Mouse (Mus musculus) large intestine, adult 2 months (tissue): ENCODE results near the gene Hcrtr1. TPM values are rescaled to one million over a fixed set of nuclear protein-coding genes. Genes with fewer than 3 reads are reported as not detected.

Experiments used
- DNase-seq: peaks from one replicate; pipeline ENCODE4 v3.0.0-alpha.2; 2012; ENCODE audit warnings: low read depth, low spot score
- WGBS: fragments of 180-500 bp; shearing (Covaris S2); methylation state at CpG from one replicate; pipeline ENCODE4 v1.1.7; 2018; 5-methylcytosine and 5-hydroxymethylcytosine counted together
- polyA plus RNA-seq: library from polyadenylated mRNA; depleted of rRNA; stranded (reverse); fragments of >200 nt; gene quantifications from 2 replicates; pipeline ENCODE4 v1.2.3, GENCODE M21; 2012; rRNA removed

Hcrtr1 gene
- polyA plus RNA-seq: 1.8 and 3.2 TPM in 2 replicates

DNA sequence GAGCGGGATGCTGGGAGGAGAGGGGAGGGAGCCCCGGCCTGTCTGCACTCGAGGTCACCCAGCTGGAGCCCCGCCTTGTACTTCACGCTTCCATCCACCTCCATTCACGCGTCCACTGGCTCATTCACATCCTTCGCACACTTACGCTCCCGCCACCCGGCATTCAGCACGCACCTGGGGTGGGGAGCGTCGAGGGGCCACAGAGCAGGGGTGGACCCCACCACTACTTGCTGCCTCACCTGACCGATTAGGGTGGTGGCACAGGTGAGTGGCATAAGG lies at the start of gene Hcrtr1:
TSS of gene Hcrtr1 (minus strand) at position 146 of the 279 bp plus-strand sequence.
- WGBS: 3% methylated on average over 15 of the region's 15 CpGs

DNA sequence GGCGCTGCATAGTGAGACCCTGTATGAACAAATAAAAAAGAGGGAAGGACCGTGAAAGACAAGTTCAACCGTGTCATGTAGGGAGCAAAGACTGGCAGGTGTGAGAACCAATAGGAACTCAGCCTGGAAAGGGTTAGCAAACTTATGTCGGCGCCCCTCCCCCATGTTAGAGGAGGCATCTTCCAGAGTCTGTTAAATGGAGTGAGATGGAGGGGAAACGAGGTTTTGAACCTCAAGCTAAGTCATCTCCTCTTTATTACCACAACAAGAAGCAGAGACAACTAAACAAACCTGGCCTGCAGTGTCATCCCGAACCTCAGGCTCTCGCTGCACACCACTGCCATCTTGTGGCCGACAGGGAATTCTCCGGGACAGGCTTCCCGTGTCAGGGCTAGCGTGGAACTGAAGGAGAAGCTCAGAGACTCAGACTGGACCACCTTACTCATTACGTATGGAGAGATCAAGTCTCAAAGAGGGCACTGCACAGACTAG lies 49.7 kb upstream of the Hcrtr1 start:
- DNase-seq: no peak
- WGBS: 2% methylated on average over 13 of the region's 13 CpGs

More for the DNA sequence above, at the start of gene Hcrtr1:
- no peak for DNase-seq

DNA sequence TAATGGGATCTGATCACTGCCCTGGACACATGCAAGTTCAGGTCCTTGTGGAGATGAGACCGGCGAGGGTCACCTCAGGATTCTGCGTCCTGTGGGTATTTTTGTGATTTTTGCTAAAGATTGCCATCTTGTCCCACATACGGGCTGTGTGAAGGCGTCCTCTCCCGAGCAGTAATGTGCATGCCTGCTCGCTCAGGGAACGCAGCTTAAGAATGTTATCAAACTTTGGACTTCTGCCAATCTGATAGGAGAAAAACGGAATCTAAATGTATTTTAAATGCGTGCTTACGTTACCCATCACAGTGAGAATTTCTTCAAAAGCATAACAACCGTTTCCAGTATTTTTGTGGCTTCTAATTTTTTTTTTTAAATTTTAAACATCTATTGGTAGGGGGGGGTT lies 47.7 kb upstream of the Hcrtr1 start:
- 36% methylated on average over 12 of the region's 12 CpGs for WGBS
- DNase-seq: no peak

DNA sequence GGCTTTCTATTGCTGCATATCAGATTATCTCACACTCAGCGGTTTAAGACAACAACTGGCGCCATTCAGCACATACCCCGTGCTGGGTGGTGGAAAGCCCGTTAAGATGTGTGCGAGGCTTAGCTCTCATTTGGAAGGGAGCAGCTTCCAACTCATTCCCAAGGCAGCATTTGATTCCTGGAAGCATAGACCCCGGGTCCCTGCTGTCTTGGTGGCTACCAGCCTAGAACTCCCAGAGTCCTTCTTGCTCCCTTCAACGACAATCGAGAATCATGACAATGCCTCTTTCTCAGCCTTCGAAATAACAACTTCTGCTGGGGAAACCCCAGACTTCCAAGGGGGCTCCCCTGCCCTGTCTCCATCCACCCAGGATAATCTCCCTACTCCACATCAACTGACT lies 47.3 kb upstream of the Hcrtr1 start:
- DNase-seq: no peak
- 78% methylated on average over 9 of the region's 9 CpGs for WGBS

DNA sequence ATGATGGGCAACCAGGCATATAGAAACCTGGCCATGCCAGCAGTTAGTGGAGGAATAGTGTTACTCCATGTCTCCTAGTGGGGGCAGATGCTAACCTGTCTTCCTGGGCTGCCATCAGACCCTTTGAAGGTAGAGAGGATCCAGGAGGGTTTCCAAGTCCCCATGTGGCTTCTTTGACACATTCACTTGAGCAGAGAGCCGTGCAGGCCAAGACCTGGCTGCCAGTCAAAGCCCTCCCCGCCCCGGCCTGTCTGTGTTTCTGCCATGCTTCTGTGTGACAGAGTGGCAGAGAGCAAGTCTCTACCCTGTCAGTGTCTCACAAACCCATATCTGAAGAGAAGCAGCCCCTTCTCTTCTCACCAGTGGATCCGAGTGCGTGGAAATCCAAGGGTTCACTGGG lies 44.7 kb upstream of the Hcrtr1 start:
- DNase-seq: no peak
- whole genome bisulfite sequencing: 92% methylated on average over 5 of the region's 5 CpGs

DNA sequence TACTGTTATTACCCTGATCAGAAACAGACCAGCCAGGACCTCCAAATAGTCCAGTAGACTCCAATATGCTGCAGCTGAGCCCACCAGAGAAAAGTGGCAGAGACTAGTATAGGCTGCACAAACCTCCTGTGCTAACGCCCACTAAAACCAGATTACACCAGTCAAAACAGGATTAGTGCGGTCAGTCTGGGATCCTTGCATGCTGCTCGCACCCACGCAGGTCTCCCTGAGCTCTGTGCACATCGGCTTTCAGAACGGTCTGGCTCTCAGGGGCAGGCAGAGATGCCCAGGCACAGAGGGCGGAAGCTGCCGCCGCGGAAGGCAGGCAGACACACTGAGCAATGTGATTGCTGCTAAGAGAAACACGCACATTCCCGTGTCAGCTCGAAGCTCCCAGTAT lies 43.9 kb upstream of the Hcrtr1 start:
- 85% methylated on average over 13 of the region's 13 CpGs for WGBS
- DNase-seq: no peak

DNA sequence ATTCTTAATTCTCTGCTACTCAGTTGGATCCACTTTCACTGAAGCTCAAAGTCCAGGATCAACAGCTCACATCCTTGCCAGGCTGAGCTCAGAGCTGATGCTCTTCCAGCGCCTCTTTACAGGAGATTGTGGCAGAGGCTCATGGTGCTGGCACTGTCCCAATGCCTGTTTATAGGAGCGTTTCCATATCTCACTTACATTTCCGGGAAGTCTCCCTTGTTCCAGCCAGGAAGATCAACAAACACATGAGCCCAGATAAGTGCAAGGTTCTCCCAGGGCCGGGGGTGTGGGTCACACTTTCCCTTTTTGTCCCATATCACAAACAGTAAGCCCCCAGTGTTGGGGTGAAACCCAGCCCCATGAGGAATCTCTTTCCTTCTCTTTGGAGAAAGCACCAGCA lies 42.7 kb upstream of the Hcrtr1 start:
- DNase-seq: no peak
- 16% methylated on average over 4 of the region's 4 CpGs for WGBS

DNA sequence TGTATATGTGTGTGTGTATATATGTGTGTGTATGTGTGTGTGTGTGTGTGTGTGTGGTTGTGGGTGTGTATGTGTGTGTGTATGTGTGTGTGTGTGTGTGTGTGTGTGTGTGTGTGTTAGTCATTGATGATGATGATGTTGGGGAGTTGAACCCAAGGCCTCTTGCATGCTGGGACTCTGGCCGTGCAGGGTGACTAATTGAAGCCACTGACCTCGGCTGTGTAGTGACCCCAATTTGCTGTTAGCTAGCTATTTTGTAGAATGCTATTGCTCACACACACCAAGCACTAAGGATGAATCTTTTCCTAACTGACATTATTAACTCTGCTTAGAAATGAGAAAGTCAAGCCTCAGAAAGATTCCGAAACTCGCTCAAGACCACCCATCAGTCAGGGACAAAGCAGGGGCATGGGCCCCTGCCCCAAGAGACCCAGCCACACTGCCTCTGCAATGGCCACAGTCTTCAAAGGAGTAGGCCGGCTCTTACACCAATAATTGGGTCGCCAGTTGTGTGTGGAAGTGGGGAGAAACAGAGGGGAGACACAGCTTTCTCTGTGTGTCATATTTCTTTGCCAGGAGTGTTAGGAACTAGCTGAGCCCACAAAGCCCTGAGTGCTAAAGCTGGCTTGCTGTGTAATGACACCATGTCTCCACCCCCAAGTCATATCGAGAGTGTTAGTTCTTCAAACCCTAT lies 41.9 kb upstream of the Hcrtr1 start:
- no peak for DNase-seq
- WGBS: 84% methylated on average over 7 of the region's 7 CpGs

DNA sequence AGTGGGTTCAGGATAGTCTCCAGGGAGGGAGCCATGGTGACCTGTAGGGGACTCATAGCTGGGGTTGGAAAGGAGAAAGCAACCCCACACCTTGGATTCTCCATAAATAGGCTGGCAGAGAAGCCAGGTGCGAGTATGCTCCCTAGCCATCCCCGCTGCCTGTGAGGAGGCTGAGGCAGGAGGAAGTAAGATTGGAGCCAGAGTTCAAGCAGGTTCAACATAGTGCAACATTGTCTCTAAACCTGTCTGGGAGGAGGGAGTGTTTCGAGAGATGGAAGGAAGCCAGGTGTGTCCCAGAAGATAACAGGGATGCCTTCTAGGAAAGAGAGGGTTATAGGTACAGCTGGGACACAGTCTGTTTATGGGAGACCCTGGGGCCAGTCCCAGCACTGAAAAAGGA lies 40.7 kb upstream of the Hcrtr1 start:
- WGBS: 41% methylated on average over 3 of the region's 3 CpGs
- no peak for DNase-seq

DNA sequence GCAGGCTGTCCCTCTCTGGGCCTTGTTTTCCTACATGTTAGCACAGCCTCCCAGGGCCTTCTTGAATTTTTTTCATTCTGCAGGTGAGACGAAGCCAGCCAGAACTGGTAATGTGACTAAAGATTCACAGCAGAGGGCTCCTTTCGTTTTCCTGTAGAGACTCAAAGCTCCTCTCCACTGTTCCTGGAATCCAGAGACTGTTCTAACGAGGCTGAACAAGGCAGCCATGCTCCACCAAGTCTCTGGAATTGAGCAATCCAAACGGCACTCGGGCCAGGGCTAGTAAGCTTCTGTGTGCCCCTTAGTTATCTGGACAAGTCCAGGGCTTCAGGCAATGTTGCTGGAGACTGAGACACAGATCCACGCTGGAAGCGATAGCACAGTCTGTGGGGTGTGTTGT lies 38.4 kb upstream of the Hcrtr1 start:
- 50% methylated on average over 7 of the region's 7 CpGs for WGBS
- DNase-seq: no peak

DNA sequence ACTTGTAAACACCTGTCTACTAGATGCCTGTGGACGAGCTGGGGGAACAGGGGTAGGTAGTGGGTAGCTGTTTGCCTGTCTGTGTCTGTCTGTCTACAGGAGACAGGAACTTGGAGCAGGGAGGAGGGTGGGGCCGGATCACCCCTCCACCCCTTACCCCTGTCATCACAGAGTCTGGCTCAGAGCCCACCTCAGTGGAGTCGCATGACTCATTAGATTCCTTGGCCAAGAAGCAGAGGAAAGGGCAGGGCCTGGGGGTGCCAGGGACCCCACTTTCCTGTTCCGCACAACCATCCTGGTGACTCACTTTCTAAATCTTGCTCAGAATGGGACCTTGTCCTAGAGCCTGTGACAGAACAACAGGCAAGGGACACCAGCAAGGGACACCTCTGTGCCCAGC lies 37.9 kb upstream of the Hcrtr1 start:
- 24% methylated on average over 4 of the region's 4 CpGs for WGBS

DNA sequence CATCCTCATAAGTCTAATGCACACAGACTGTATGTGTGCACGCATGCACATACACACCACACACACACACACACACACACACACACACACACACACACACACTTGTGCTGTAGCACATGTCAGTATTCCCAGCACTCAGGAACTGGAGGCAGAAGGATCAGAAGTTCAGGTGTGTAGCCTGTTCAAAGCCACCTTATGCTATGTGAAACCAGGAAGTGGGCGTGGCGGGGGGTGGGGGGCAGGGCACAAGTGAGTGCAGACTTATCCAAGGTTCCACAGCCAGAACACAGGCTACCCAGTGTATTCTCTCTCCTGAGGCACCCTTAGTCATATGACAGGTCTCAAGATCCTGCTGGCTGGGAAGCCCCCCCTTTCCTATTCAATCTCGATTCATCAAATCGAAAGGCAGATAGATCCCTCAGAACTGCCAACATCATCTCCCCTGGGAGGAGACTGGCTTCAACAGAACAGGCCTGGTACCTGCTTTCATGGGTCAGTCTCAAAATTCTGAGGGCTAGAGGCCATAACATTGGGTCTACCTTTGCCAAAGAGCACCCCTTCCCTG lies 37.1 kb upstream of the Hcrtr1 start:
- no peak for DNase-seq
- 44% methylated on average over 5 of the region's 5 CpGs for WGBS

More for the DNA sequence above, 37.9 kb upstream of the Hcrtr1 start:
- no peak for DNase-seq

DNA sequence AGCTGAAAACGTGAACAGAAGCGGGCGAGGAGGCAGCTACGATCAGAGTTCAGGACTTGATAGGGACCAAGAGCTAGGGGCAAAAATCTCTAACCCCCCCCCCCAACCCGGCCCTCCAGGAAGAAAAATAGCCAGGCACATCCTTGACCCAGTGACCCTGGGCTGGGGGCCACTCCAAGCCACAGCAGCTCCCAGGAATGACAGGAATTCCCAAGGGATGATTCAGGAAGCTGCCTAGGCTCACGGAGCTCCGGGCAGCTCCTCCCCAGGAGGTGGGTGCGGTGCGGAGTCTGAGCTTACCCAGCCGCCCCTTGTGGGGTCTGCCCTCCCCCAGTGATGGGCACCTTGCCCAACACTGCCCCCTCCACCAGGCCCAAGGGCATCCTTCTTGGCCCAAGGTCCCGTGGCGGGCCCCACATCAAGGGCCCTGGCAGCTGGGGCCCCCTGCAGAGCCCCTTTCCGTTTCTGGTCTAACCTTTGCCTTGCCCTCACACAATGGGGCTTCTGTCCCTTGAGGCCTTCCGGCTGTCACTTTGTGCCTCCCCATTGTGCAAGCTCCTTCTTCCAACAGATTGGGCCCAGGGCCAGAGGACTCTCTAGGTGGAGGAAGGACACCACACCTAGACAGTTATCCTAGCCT lies 36.0 kb upstream of the Hcrtr1 start, which contains the start of gene Tinagl1:
TSS of gene Tinagl1 (minus strand) at position 51 of the 640 bp plus-strand sequence.
- no peak for DNase-seq
- WGBS: 4% methylated on average over 14 of the region's 14 CpGs

DNA sequence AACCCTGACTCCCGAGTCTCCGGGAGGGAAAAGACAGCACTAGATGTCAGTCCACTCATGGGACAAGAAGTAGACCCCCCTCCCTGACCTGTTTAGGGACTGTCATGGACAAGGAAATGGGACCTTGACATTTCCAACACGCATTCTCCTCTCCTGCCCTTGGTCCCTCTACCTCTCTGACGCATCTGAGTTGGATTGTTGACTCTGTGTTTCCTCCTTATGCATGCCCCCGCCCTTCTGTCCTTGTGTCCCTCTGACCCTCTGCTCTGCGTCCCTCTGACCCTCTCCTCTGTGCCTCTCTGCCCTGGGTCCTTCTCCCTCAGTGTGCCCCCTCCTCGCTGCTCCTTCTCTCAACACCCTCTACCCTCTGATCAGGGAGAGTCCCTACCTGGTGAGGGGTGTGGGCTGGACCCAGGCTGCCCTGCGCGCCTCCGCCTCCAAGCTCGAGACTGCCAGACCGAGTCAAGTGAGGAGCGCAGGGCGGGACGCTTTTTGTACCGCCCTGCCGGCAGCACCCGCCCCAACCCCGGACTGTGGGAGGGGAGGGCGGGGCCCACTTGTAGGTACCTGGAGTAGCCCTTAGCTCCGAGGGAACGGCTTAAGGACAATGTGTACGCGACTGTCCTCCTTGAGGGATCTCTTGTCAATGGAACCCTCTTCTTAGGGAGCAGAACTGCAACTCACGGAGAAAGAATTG lies 35.3 kb upstream of the Hcrtr1 start:
- 3% methylated on average over 25 of the region's 25 CpGs for WGBS

DNA sequence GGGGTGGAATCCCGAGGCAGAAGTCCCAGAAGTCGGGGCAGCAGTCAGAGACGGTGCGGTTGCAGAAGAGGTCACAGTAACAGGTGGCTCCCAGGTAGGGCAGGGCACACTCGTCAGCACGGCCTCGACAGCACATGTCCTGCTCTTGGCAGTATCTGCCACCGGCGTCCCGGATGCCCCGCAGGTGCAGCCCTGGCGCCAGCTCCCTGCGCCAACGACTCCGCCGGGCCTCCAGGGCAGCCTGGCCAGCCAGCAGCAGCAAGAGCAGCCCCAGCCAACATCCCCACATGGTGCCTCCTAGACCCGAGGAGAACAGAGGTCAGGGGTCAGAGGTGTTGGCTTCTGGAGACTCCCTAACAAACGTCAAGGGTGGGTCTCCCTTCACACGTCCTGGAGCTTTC lies 34.8 kb upstream of the Hcrtr1 start:
- 26% methylated on average over 19 of the region's 19 CpGs for WGBS
- no peak for DNase-seq

More for the DNA sequence above, 35.3 kb upstream of the Hcrtr1 start:
- DNase-seq: no peak

DNA sequence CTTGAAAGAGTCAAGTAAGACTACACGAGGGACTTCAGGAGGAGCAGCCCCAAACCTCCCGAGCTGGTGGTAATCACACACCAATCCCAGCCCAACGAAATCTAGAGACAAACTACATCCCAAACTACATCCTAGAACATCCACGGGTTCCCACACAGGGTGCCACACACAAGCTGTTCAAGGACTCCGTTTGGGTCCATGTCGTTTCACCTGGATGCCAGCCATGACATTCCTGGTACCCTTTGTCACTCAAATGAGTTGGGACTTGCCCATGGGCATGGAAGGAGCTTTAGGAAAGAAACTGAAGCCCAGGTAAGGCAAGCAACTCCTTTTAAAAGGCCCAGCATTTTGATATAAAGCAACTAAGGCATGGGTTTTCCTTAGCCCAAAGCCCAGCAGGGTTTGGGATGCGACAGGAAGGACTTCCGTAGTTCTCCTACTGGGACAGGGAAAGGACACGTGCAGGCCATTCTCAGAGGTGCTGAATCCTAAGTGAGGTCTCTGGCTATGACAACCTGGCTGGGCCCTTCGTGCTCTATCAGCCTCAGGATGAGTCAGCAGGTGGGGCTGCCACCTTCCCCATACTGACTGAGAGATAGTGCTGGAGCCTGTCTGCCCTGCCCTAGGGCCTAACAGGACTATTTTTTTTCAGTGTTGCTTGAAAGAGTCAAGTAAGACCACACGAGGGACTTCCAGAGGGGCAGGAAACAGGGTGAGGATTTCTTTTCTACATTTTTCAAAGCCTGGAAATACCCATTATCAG lies 34.1 kb upstream of the Hcrtr1 start:
- 47% methylated on average over 11 of the region's 11 CpGs for WGBS
- no peak for DNase-seq

DNA sequence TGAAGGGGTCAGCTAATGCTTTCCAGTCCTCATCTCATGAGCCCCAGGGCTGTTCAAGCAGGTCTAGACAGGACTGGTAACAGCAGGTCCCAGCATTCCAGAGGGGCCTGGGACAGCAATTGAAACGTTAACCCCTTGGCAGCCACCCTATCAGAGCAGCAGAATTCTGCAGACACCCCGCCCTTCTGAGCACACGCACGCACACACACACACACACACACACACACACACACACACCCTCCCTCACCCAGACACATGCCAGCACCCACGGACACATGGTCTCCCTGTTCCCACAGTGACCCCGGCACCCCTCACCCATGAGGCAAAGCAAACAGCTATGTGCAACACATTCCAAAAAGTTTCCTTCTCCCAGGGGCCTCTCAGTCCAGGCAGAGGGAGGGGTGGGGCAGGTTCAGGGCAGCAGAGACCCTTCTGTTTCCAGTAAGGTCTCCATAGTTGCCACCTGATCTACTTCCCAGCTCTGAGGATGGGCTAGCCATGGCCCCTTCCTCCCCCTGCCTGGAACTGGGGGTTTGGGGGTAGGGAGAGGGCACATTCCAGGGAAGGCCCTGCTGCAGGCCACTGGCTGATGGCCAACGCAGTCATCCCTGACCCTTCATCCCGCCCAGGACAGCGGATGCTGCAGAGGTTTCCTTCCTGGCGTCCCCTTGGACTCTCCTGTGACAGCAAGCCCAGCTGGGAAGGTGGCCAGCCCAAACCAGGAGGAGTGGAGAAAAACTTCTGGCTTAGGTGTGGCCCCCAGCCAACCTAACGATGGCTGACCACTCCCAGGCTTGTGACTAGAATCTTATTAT lies 33.0 kb upstream of the Hcrtr1 start:
- DNase-seq: no peak
- 36% methylated on average over 11 of the region's 11 CpGs for WGBS

DNA sequence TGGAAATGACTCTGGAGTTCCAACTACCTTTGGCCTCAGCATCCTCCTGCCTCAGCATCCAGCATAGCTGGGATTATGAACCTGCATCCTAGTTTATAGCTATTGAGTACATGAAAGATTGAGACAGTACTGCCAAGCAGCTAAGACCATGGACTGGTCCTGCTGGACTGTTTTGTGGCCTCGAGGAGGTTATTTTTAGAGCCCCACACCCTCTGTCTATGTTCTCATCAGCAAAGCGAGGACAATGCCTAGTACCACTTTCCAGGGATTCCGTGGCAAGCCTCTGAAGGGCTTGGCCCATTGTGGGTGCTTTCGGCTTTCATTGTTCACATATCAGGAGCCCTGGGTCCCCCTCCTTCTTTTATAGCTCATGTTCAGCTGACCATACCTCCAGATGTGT lies 31.2 kb upstream of the Hcrtr1 start:
- no peak for DNase-seq
- 80% methylated on average over 4 of the region's 4 CpGs for WGBS

DNA sequence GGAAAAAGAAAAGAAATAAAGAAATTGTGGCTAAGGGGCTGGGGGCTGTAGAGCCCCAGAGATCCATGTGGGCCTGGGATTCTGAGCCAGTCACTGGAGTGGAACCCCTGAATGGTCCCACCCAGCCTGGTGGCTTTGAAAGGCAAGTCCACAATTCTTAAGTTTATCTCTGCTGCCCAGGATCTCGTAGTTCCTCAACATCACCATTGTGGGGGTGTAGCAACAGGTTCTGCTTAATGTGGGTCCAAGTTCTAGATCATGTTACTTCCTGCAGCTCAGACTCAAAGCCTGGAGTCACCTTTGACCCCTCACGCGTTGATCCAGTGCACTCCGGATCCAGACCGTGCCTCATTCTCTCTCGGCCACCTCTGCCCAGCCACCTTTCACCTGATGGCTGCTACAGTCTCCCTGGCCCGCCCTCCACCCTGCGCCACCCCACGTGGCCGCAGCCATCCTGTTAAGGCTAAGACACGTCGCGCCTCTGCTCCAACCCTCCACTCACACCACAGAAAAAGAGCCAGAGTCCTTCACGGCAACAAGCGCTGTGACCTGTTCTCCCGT lies 30.3 kb upstream of the Hcrtr1 start:
- 67% methylated on average over 16 of the region's 16 CpGs for WGBS
- DNase-seq: no peak
